Mouse (Mus musculus) kidney, postnatal 4 days (tissue): ENCODE data around the gene Prkn.

Experiments used
- DNase-seq, 2 experiments: peaks; one replicate each; pipeline ENCODE4 v3.0.0; 2021; ENCODE audit warnings: mixed read lengths in 2 of 2

The Prkn gene

DNA sequence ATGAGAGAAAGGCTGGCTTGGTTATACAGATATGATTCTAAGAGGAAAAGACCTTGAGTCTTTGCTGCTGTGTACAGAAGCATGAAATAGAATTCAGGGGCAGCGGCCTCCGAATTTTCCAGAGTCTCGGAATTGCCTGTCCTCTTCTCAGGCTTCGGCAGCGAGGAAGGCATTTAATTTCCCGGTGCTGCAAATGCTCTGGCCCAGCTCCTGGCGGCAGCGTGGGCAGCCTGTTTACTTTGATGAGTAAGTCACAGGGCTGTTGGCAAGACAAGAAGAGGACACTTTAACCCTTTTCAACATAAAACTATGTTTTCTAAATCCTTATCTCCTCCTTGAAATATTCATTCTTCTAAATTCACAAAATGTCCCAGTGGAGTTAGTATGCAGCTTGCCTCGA, 462.9 kb downstream of the Prkn start:
- peak; percentile 6 to 11 for DNase-seq

DNA sequence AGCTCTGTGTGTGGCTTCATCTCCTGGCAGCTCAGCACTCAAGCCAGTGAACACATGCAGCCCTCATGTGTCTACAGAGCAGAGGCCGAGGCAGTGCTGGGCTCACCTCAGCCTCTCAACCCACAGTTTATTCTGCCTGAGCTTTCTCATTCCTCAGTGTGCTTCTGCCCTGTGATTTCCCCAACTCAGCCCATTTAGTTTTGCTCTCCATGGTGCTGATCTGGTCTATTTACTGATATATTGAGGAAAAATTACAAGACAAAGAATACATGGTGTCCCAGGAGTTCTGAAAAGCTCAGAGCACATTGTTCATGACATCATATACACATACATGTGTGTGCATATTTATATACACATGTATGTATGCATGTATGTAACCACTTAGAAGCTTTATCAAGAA, 469.7 kb downstream of the Prkn start:
- DNase-seq: peak in 1 of 2 experiments; percentile 7

DNA sequence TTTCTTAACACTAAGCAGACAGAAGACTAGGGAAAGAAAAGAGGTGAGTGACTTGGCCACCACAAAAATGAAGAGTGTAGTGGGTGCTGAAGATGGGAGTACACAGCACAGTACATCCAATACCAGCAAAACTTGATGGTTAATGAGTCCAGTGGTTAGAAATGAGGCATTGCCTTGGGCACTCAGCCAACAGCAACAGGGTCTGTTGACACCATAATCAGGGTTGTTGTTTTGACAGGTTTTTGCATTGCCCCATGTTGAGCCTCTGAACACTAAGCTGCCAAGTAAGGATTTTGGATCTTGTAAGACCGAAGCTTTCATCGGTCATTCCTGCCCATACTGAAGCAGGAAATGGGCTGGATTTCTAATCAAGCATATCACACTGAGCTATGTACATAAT, 474.0 kb downstream of the Prkn start:
- no peak for DNase-seq

DNA sequence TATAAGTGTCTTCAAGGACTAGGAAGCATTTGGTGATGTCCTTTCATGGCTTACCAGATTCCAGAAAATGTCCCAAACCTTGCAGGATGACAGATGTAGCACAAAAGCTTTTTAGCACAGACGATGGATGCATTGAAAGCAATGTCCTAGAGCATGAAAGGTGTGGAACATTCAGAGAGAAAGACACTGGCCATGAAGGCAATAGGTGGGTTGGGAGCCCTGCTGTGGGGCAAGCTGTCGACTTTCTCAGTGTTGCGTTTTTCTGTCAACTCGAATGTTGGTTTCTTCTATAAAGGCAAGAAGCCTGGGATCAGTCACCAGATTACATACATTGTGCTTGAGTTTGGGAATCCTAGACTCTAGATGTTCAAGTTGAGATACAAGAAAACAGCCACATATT, 475.5 kb downstream of the Prkn start:
- DNase-seq: no peak

DNA sequence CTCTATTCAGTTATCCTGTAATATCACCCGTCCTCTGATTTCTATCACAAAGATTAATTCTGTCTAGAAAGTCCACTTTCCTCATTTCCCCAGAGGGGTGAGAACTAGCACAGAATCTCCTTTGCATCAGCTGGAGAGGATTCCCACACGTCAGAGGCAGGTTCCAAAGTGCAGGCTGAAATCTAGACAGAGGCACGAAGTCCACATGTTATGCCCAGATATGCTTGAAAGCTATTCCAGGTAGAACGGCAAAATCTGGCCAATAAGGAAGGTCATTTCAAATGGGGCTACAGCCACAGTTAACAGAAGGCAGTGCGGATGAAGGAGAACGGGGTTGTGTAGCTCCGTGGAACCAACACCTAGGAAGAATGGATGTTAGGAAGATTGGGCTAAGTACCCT, 478.8 kb downstream of the Prkn start:
- DNase-seq: no peak

DNA sequence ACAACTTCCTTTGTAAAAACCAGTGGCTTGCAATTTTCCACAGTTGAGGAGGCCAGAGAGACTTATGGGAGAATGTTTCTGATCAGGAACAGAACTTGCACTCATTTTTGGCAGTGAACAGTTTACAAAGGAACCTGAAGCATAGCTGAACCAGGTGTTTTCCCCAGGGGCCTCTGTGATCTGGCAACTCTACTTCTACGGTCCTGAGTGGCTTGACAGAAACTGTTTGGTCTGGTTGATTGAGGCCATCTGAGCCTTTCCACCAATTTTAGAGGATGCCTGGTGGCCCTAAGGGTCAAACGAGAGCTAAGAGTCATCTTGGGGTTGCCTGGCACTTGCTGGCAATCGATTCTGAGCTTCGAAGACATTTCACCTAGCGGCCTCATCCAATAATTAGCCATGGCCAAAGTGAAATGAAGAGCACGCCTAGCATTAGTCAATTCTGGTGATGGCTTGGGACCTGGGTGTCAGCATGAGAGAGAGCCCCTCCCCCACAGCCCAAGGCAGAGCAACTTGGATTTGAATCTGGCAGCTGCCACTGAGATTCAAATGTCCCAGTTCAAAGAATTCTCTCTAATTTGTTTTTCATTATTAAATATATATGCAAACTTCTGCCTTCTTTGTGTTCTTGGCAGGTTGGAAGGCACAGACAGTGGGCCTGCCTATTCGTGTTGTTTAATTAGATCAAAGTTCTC, 479.6 kb downstream of the Prkn start:
- no peak for DNase-seq

DNA sequence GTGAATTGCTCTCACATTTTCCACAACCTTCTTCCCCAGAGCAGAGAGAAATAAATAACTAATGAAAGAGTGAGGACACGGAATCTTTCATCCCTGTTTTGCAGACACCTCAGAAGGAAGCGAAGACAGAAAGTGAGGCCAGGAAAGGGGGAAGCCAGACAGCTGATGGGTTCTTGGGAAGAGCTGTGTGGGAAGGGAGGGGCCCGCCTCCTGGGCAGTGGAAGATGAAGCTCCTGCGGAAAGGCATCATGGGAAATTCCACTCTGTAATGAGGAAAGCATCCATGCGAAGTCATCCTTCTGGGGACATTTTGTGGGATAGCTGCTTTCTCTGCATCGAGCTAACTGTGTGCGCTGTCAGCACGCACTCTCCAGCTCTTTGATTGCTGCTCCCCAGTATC, 491.9 kb downstream of the Prkn start:
- DNase-seq: no peak

DNA sequence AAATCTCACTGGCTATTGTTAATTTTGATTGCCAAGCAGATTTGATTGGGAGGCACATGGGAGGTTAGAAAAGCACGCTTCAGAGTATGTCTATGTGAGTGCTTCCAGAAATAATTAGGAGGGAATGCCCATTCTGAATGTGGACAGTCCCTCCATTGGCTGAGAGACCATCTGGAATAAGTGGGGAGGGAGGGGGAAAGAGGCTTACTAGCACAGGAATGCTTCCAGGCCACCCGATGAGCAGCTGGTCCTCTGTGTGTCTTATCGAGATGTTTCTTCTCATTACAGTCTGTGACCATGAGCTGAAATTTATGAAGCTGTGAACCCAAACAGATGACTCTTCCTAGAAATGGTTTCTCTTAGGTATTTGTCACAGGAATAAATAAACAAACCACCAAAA, 493.6 kb downstream of the Prkn start:
- DNase-seq: no peak

DNA sequence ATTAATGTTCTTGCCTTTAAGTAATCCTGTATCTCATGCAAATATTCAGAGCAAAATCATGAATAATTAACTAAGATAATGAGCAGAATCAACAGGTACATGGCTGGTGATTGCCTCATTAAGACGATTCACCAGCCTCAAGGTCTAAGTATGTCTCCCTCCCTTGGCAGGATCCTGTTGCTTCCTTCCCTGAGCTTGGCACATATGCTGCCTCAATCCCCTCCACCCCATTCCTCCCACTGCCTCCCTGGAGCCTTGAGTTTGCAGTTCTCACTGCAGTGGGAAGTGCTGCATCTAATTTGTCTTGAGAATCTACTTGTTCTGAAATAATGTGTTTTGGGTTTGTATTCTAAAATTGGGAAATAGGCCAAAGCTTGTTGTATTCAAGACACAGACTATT, 496.0 kb downstream of the Prkn start:
- DNase-seq: no peak

DNA sequence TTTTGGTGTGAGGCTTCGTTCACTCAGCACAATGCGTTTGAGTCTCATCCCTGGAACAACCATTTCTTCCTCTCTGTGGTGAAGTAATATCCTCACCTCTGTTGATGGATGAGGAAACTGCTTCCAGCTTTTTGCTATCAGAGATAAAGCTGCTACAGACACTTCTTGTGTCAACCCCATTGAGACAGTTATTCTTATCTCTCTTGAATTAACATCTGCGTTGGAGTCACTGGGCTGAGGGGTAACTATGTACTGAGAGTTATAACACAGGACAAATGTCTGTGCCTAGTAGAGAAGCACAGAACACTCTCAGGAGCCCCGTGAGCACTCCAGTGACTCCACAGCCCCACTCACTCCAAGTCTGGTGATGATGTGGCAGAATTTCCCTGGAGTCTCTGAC, 500.2 kb downstream of the Prkn start:
- DNase-seq: no peak

DNA sequence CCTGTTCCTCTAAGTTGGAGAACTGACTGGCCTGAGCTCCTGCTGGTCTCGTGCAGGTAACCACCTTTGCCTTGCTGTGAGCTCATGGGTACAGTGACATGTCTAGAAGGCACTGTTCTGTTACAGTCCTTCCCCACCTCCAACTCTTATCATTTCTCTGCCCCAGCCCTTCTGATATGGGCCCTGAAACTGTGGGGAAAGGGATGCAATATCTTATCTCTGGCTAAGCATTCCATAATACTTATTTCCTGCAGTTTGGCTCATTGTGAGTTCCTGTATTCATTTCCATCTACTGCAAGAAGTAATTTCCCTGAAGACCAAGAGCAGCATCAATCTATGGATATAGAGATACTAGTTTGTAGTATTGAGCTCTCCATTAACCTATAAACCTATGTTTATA, 506.1 kb downstream of the Prkn start:
- no peak for DNase-seq

DNA sequence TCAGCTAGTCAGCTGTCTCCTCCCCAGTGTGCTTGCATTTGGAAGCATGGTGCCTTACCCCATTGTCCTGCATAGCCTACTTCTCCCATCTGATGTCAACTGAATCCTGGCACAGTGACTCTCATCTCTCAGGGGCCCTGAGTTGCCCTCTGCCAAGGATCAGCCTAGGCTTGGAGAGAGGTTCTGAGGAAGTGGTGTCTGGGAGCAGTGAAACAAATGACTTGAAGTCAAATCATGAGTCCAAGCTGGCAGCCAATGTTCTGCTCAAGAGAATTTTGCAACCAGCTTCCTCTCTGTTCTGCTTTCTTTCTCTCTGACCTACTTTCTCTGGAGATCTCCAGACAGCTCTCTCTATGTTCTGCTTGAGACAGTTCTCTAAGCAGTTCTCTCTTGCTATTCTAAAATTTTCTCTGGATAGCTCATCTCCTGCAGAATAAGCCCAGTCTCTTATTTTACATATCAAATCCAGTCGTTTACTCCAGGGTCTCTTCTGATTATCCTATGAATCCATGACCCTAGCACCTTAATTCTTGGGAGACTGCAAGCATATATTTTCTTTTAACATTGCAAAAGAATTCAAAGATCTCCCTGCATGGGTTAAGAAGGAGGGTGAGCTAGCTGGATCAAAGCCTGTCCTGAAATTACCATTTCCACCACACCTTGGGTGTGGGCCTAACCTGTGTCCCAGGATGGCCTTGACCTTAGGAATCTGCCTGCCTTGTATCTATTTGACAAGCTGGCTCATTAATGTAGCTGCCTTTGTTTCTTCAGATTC, 512.8 kb downstream of the Prkn start:
- DNase-seq: no peak

DNA sequence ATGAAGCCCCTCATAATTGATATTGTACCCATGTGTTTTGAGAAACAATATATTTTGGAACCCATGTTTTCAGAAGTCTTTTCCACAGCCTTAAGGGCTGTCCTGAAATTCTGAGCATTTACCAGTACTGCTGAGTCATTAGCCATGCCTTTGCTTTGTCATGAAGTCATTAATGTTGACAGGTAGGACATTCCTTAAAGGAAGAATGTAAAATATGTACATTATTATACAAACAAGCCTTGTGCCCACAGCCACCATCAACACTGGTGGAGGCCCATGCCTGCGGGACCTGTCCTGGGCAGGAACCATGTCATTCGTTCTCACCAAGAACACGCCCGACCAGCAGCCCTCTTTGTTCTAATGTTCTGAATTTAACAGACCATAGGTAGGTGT, 513.4 kb downstream of the Prkn start:
- no peak for DNase-seq

DNA sequence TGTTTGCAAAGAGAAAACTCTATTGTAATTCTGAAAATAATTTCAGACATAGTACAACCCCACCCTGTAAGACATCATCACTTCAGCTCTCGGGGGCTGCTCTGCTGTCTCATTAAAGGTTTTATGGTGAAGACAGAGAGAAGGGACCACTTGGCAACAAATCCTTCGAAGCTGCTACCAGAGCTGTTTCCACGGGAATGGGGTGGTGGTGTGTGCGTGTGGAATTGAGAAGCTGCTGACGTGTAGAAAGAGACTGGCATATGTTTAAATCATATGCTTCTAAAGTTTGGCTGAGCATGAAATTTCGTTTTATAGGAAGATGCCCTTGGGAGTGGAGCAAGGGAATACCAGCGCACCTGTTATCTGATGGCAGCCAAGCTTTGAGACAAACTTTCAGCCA, 514.2 kb downstream of the Prkn start:
- no peak for DNase-seq

DNA sequence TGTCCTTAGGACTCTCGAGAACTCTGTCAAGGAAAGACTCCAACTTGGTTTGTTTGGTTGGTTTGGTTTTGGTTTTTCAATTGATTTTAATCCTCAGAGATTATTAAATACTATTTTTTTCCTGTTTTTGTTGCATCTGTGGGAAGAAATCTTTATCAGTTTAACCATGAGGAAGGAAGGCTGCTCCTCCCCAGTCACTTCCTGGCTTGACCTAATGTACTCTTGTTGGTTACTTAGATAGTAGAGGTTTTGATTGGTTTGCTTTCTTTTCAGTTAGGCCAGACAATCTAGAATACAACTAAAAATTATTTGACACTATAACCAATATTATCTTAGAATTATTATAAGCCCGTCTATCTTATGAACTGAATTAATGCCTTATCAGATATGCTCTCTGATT, 535.3 kb downstream of the Prkn start:
- DNase-seq: no peak

DNA sequence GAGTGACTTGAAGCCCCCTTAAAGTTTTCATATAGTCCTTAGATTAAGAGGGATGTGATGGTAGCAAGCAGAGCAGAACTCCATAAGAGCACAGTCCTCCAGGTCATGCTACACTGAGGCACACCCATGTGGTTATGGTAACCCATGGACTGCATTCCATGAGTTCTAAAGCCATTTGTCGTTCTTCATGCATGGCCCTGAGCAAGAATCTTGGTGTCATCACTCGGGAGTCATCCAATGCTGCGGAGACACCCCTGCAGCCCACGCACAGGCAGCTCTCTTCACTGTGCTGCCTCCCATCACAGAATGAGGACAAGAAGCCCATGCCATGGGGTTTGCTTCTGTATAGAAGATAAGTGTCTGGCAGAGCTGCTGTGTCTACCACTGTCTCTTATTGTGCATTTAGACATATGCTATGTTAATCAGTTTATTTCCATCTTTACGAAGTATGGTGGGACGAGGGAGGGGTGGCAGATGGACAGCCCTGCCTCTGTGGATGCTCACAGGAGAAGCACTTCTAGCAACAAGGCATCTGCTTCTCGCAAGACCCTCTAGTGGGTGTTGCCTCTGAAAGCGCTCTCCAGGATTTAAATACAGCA, 543.3 kb downstream of the Prkn start:
- DNase-seq: no peak

DNA sequence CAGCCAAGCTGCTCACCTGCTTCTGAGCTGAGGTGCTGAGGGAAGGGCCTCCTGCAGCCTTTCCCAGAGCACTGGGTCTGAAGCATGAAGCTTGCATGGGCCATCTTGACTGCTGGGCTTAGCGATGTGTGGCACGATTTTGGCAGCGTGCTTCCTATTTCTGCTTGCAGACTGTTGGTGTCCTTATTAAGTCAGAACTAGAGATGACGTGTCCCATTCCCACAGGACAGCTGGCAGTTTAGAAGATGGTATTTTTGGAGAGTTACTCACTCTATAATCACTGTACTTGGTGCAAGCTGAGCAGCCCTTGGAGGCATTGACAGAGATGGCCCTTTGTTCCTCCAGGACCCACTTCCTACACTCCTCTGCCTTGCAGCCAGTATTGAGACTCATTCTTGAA, 545.1 kb downstream of the Prkn start:
- DNase-seq: no peak

DNA sequence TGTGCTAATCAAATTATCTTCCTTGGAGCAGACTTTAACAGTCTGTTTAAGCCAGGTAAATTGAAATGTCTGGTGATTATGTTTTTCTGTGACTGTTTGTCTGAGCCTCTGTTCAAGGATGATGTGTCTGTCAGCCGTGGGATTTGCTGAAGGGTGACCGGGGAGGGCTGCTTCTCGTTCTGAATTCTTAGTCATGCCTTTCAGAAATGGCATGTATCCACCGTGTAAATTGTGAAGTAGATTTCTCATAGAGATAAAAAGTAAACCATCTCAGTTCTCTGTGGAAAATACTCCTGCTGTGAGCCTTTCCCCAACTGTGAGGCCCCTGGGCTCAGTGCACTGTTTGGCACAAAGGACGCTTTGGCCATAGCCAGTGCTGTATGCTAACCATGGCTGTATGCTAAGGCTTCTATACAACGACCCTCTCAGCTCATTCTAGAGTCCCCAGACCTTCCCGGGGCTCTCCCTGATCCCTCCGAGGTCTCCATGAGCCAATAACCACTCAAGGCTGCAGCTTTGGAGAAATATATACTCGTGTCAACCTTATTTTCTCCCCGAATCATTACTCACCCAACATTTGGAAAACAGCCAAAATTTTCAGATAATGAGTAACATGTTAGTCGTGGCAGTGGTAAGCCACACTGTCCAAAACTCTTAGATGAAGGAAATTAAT, 552.6 kb downstream of the Prkn start:
- DNase-seq: peak in 1 of 2 experiments; percentile 6

DNA sequence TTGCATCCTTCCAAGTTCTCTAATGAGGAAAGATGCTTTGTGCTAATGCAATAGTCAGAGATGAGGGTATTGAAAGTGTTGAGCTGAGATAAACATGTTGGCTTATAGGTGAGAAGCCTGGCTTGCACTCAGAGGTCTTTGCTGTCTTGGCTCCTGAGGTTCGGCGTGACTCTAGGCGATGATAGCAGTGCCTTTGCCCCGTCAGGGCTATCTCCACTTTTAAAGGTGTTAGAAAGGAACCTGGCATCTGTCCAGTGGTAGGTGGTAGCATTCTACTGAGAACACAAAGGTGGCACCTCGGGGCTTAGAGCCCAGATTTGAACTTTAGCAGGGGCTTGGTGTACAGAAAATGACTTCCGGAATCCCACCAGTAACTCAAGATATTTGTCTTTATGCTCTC, 554.4 kb downstream of the Prkn start:
- DNase-seq: no peak

DNA sequence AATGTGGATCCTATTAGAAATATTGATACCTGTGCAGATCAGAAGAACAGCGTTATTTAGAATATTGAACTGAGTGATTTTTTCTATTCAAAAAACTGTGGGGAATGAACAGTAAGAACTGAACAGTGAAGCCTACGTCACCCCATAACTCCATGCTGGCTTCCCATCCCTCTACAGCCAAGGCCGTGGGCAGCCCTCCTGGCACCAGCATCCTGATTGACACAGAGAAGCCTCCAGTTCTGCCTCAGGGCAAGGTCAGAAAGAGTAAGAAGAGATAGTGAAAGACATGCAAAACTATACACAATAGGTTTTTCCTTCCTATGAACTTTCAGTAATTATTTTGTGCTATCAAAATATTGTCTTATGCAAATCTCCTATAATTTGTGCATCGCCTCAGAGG, 557.5 kb downstream of the Prkn start:
- no peak for DNase-seq

DNA sequence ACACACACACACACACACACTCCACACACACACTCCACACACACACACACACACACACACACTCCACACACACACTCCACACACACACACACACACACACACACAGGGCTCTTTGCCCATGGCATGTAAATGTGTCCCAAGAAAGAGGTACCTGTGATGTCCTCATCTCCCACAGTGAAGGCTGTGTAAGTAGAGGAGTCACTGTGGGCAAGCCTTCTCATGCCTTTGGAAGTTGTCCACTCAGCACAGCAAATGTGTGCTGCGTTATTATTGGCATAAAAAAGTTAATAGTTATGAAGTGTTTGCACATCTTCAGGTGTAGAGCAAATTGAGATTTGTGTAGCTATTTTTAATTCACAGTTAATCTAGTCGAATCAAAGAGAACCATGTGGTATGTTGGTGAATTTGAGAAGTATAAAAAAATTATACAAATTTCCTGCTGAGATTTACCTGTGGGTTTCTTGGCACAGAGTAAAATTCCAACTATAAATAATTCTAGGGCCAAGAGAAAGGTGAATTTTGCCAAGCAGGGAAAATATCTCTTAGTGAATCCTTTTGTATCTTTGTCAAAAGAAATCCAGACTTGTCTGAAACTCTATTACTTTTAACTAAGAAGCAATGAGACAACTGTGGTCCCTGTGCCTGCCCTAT, 562.2 kb downstream of the Prkn start:
- DNase-seq: no peak

DNA sequence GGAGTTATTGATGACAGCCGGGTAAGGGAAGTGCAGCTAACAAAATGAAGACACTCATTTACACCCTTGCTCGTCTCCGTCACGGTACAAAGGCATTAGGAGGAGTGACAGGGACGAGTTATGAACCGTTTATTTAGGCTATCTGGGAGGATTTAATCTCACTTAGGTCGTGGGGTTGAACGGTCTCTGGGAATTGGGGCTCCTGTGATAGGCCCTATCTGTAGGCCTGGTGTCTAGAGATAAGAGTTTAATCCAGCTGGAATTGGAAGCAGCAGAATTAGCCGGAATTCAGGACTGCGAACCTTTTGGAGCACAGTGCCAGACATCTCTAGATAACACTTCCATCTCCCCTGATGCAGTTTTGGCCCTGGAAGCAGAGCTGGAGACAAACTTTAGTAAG, 571.2 kb downstream of the Prkn start:
- no peak for DNase-seq

DNA sequence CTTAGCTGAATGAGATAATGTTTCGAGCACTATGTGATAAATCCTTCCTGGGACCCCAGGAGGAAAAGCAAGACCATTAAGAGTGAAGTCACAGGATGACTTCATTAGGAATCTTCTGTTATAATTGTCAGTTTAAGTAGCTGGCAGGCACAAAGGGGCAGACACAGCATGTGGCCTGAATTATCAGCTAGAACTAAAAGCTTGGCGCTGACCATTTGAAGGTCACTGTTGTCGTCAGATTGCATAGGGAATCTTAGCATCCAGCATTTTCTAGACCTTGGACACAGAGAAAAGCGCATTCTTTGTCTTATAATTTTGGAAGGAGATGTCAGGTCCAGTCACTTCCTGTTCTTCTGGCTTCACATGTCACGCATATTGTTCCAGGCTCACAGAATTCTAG, 573.5 kb downstream of the Prkn start:
- no peak for DNase-seq
